Mouse (Mus musculus): ENCODE measurements around the gene Cdh18.

GRCm38 (mm10) chr15:23174623-23175022, 625.8 kb downstream of the Cdh18 start:
- no peak for TF ChIP-seq GATA1 (IDR thresholded peaks at IDR 0.05; ENCODE audit: borderline replicate concordance, low read length)
- TF ChIP-seq FLI1 (IDR thresholded peaks at IDR 0.05; ENCODE audit: low read length): no peak

Measured in megakaryocyte, embryonic 14.5 days (primary cell).